Mouse (Mus musculus) liver, embryonic 11.5 days (tissue): ENCODE measurements around the gene Pax7. TPM values are rescaled to one million over a fixed set of nuclear protein-coding genes. Genes with fewer than 3 reads are reported as not detected.

Source experiments
- ATAC-seq: fragments of 200-750 bp; cut with Nextera tagmentation; replicated peaks from 2 replicates; pipeline ENCODE4 v1.8.0; 2017; ENCODE audit warnings: moderate number of reproducible peaks, mild to moderate bottlenecking, moderate TSS enrichment, moderate library complexity; ENCODE audit not compliant: low FRiP score
- DNase-seq: peaks from one replicate; pipeline ENCODE4 v3.0.0-alpha.2; 2017; ENCODE audit warnings: low spot score
- H3K27ac ChIP-seq: fragments of 300-500 bp; sonication (generic); 2 replicates; pipeline ENCODE4 v1.5.1; 2014; ENCODE audit warnings: mild to moderate bottlenecking, low read depth, low read length, control low read depth
- H3K27me3 ChIP-seq: fragments of 300-500 bp; sonication (generic); replicated peaks from 2 replicates; pipeline ENCODE4 v1.6.1; 2014; ENCODE audit warnings: low read length, mixed read lengths; ENCODE audit not compliant: control insufficient read depth, insufficient read depth
- H3K36me3 ChIP-seq: fragments of 300-500 bp; sonication (generic); 2 replicates; pipeline ENCODE4 v1.6.1; 2014; ENCODE audit warnings: mild to moderate bottlenecking, low read length, moderate library complexity, mixed read lengths; ENCODE audit not compliant: control insufficient read depth, insufficient read depth
- H3K4me1 ChIP-seq: fragments of 300-500 bp; sonication (generic); replicated peaks from 2 replicates; pipeline ENCODE4 v1.6.1; 2014; ENCODE audit warnings: low read length, mixed read lengths; ENCODE audit not compliant: control insufficient read depth, insufficient read depth
- H3K4me2 ChIP-seq: fragments of 300-500 bp; sonication (generic); 2 replicates; pipeline ENCODE4 v1.6.1; 2014; ENCODE audit warnings: mild to moderate bottlenecking, control low read depth, moderate library complexity
- H3K4me3 ChIP-seq: fragments of 300-500 bp; sonication (generic); 2 replicates; pipeline ENCODE4 v1.5.1; 2014; ENCODE audit warnings: low read depth, low read length, control low read depth
- H3K9ac ChIP-seq: fragments of 300-500 bp; sonication (generic); 2 replicates; pipeline ENCODE4 v1.6.1; 2014; ENCODE audit warnings: low read depth, low read length, control low read depth
- H3K9me3 ChIP-seq: fragments of 300-500 bp; sonication (generic); 2 replicates; pipeline ENCODE4 v1.6.1; 2016; ENCODE audit warnings: low read length, inconsistent platforms, mixed read lengths; ENCODE audit not compliant: control insufficient read depth
- WGBS: fragments of 180-500 bp; shearing (Covaris S2); extraction: QIAGEN DNeasy Blood & Tissue Kit; methylation state at CpG from one replicate; pipeline ENCODE4 v1.1.7; 2014; 5-methylcytosine and 5-hydroxymethylcytosine counted together
- polyA plus RNA-seq: library from polyadenylated mRNA; unstranded; fragments of >200 nt; fragmentation: Nextera tagmentation; extraction: Ambion mirVana; gene quantifications from 2 replicates; pipeline ENCODE4 v1.2.1, GENCODE M21; 2014

Pax7 gene
- polyA plus RNA-seq, 1 experiment from 2014 or later = 0.19 TPM

- Histone ChIP-seq H3K9ac (no peak overlapping the region), H3K4me1 (no peaks in the 10 kb centered on the region), H3K27ac (no peak overlapping the region), H3K36me3 (no peaks in the 10 kb centered on the region), H3K9me3 (no peaks in the 10 kb centered on the region), H3K4me3 (no peak overlapping the region), H3K27me3 (peaks cover 71% of the 10 kb centered on the region), H3K4me2 (no peak overlapping the region)
- no peak for DNase-seq
- WGBS = 5% methylated on average over 25 of the region's 25 CpGs
- no peak for ATAC-seq
These were observed 19.1 kb upstream of the Pax7 start for GRCm38 (mm10) chr4:139852219-139853035.

GRCm38 (mm10) chr4:139851387-139851786 lies 18.1 kb upstream of the Pax7 start:
- no peak for ATAC-seq
- Histone ChIP-seq H3K4me3 (no peak overlapping the region), H3K9me3 (no peaks in the 10 kb centered on the region), H3K36me3 (no peaks in the 10 kb centered on the region), H3K4me1 (no peaks in the 10 kb centered on the region), H3K27me3 (peaks cover 74% of the 10 kb centered on the region), H3K9ac (no peak overlapping the region), H3K27ac (no peak overlapping the region), H3K4me2 (no peak overlapping the region)
- WGBS = 17% methylated on average over 15 of the region's 15 CpGs
- no peak for DNase-seq

- DNase-seq (no peak), ATAC-seq (no peak)
- no peak overlapping the region for H3K27ac ChIP-seq
- H3K36me3 ChIP-seq = no peaks in the 10 kb centered on the region
- no peak overlapping the region for H3K4me3 ChIP-seq
- H3K9me3 ChIP-seq = no peaks in the 10 kb centered on the region
- H3K27me3 ChIP-seq = peaks cover 77% of the 10 kb centered on the region
- H3K4me1 ChIP-seq = no peaks in the 10 kb centered on the region
- H3K9ac ChIP-seq = no peak overlapping the region
- no peak overlapping the region for H3K4me2 ChIP-seq
- 16% methylated on average over 8 of the region's 8 CpGs for WGBS
These were observed 17.3 kb upstream of the Pax7 start for GRCm38 (mm10) chr4:139850547-139851170.

- DNase-seq (no peak), ATAC-seq (no peak)
- no peaks in the 10 kb centered on the region for H3K4me1 ChIP-seq
- no peak overlapping the region for H3K4me3 ChIP-seq
- no peak overlapping the region for H3K27ac ChIP-seq
- no peak overlapping the region for H3K9ac ChIP-seq
- peaks cover 59% of the 10 kb centered on the region for H3K27me3 ChIP-seq
- H3K4me2 ChIP-seq = no peak overlapping the region
- H3K36me3 ChIP-seq = no peaks in the 10 kb centered on the region
- no peaks in the 10 kb centered on the region for H3K9me3 ChIP-seq
- 11% methylated on average over 7 of the region's 7 CpGs for WGBS
These were observed 10.1 kb upstream of the Pax7 start for GRCm38 (mm10) chr4:139843456-139843855.

- Histone ChIP-seq H3K9ac (no peak overlapping the region), H3K4me2 (no peak overlapping the region), H3K27ac (no peak overlapping the region), H3K36me3 (no peaks in the 10 kb centered on the region), H3K4me1 (no peaks in the 10 kb centered on the region), H3K4me3 (no peak overlapping the region), H3K27me3 (peaks cover 59% of the 10 kb centered on the region), H3K9me3 (no peaks in the 10 kb centered on the region)
- WGBS = 66% methylated on average over 7 of the region's 7 CpGs
- ATAC-seq (no peak), DNase-seq (no peak)
These were observed 9.6 kb upstream of the Pax7 start for GRCm38 (mm10) chr4:139842919-139843318.

- H3K9ac ChIP-seq = no peak overlapping the region
- DNase-seq (no peak), ATAC-seq (no peak)
- no peak overlapping the region for H3K27ac ChIP-seq
- no peak overlapping the region for H3K4me2 ChIP-seq
- H3K4me1 ChIP-seq = no peaks in the 10 kb centered on the region
- no peak overlapping the region for H3K4me3 ChIP-seq
- WGBS = 64% methylated on average over 9 of the region's 9 CpGs
- no peaks in the 10 kb centered on the region for H3K9me3 ChIP-seq
- H3K27me3 ChIP-seq = peaks cover 70% of the 10 kb centered on the region
- H3K36me3 ChIP-seq = no peaks in the 10 kb centered on the region
These were observed 7.7 kb upstream of the Pax7 start for GRCm38 (mm10) chr4:139840939-139841500.

GRCm38 (mm10) chr4:139840442-139840841 lies 7.1 kb upstream of the Pax7 start:
- Histone ChIP-seq H3K9ac (no peak overlapping the region), H3K36me3 (no peaks in the 10 kb centered on the region), H3K9me3 (no peaks in the 10 kb centered on the region), H3K4me2 (no peak overlapping the region), H3K27ac (no peak overlapping the region), H3K4me1 (no peaks in the 10 kb centered on the region), H3K4me3 (no peak overlapping the region), H3K27me3 (peaks cover 73% of the 10 kb centered on the region)
- ATAC-seq = no peak
- DNase-seq = no peak
- 71% methylated on average over 4 of the region's 4 CpGs for WGBS

- H3K9ac ChIP-seq = no peak overlapping the region
- no peaks in the 10 kb centered on the region for H3K36me3 ChIP-seq
- DNase-seq (no peak), ATAC-seq (no peak)
- no peak overlapping the region for H3K4me2 ChIP-seq
- WGBS = 8% methylated on average over 5 of the region's 5 CpGs
- H3K4me1 ChIP-seq = no peaks in the 10 kb centered on the region
- no peak overlapping the region for H3K4me3 ChIP-seq
- H3K9me3 ChIP-seq = no peaks in the 10 kb centered on the region
- H3K27ac ChIP-seq = no peak overlapping the region
- peaks cover 95% of the 10 kb centered on the region for H3K27me3 ChIP-seq
These were observed 3.4 kb upstream of the Pax7 start for GRCm38 (mm10) chr4:139836681-139837080.
